Mouse (Mus musculus): ENCODE results near the gene Kif13a.

DNA sequence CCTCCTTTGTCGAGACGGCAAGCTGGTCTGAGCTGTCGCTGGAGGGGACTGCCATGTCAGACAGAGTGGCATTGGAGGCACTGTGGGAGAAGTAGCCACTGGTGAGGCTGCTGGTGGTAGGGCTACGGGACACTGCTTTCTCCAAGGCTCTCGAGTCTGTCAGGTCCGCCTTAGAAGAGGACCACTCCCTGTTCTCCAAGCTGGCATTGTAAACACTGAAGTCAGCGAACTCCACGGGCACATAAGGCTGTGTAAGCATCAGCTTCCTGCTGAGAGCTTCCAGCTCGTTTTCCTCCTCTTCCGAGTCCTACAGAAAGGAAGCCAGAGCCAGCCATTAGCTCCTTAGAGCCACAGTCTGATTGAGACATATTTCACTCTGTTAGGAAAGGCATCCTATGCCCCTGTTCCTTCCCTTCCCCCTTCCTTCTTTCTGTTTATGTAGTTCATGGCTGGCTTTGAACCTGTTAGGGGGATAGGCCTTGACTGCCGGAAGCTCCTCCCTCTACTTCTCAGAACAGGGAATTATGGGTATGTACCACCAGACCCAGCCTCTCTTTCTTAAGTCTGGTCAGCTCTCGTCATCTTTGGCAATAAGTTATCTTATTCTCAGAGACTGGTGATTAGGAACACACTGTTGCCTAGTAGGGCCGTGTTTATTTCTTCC lies 177.0 kb downstream of the Kif13a start:
- TF ChIP-seq POLR2A (IDR thresholded peaks at IDR 0.05; ENCODE audit: borderline replicate concordance, extremely low read depth, low read depth, low read length), result peak; percentile 68; the same call in 1 of the 2 replicates
- no peak for TF ChIP-seq CTCF (IDR thresholded peaks at IDR 0.05; ENCODE audit: insufficient read depth, low read length)

All from lung, adult 2 months (tissue).